Mouse (Mus musculus): ENCODE measurements around the gene Prkag3. TPM values are rescaled to one million over a fixed set of nuclear protein-coding genes. Genes with fewer than 3 reads are reported as not detected.

Gene Prkag3
- polyA plus RNA-seq, 1 experiment from 2014 or later = 0.39 TPM

- ATAC-seq (replicated peaks; ENCODE audit: low FRiP score) (no peak), DNase-seq (ENCODE audit: low spot score) (no peak)
- no peaks in the 10 kb centered on the region for H3K9me3 ChIP-seq (ENCODE audit: control insufficient read depth, low read length)
- no peaks in the 10 kb centered on the region for H3K27me3 ChIP-seq (ENCODE audit: control insufficient read depth, insufficient read depth, low read length)
- H3K9ac ChIP-seq (ENCODE audit: low read length) = peak overlapping the region; percentile 69
- H3K4me1 ChIP-seq (replicated peaks; ENCODE audit: control insufficient read depth, insufficient read depth, low read length) = no peaks in the 10 kb centered on the region; the same call in 1 of the 2 replicates
- WGBS = 36% methylated on average over 12 of the region's 12 CpGs
- H3K27ac ChIP-seq (ENCODE audit: low read depth, low read length) = no peak overlapping the region
- peak overlapping the region; percentile 46 for H3K4me3 ChIP-seq (ENCODE audit: low read depth, low read length)
- peak overlapping the region; percentile 94 for H3K4me2 ChIP-seq (ENCODE audit: low read depth, low read length, severe bottlenecking)
- H3K36me3 ChIP-seq (ENCODE audit: control insufficient read depth, insufficient read depth, low read length) = no peaks in the 10 kb centered on the region
Observed at GRCm38 (mm10) chr1:74713859-74714730, 34.9 kb downstream of the Prkag3 start.

DNA sequence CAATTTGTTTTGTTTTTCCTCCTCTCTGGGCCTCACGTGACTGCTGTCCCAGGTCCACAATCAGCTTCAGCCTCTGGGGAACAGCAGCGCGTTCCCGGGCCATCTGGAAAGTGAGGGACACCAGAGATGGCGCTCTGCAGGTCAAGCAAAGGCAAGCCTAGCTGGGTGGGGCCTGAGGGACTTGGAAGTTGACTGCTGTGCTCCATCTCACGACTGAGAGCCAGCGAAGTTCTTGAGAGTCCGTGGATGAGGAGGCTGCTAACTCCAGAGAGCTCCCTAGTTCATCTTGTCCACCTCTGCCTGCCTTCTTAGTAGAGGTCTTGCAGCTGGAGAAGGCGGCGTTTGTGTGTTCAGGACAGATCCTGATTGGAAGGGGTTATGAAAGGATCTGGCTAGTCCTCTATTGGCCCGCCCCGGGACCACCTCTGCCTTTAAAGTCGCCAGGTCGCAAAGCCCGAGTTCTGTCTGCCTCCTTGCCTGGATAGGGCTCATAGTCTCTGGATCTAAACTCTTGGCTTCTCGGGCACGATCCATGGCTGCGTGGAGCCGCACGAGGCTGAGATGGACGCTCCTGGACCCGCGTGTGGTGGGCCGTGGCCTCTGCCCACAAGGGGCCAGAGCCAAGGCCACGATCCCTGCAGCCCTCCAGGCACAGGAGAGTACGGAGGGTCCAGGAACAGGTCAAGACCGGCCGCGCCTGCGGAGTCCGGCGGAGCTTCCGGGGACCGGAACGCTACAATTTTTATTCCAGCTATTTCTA lies 35.7 kb downstream of the Prkag3 start, which contains the start of gene Cyp27a1:
Gene Cyp27a1 (plus strand): TSS at position 476 of the 760 bp plus-strand sequence.
- no peak within 1 kb of the TSS for H3K27ac ChIP-seq (ENCODE audit: low read depth, low read length)
- no peaks in the 10 kb centered on the region for H3K36me3 ChIP-seq (ENCODE audit: control insufficient read depth, insufficient read depth, low read length)
- peak; percentile 80 for DNase-seq (ENCODE audit: low spot score)
- peak within 1 kb of the TSS; percentile 94 for H3K4me2 ChIP-seq (ENCODE audit: low read depth, low read length, severe bottlenecking)
- no peaks in the 10 kb centered on the region for H3K9me3 ChIP-seq (ENCODE audit: control insufficient read depth, low read length)
- H3K27me3 ChIP-seq (ENCODE audit: control insufficient read depth, insufficient read depth, low read length) = no peaks in the 10 kb centered on the region
- peak within 1 kb of the TSS; percentile 46 for H3K4me3 ChIP-seq (ENCODE audit: low read depth, low read length)
- no peaks in the 10 kb centered on the region; the same call in 1 of the 2 replicates for H3K4me1 ChIP-seq (replicated peaks; ENCODE audit: control insufficient read depth, insufficient read depth, low read length)
- peak; percentile 73 for ATAC-seq (replicated peaks; ENCODE audit: low FRiP score)
- 4% methylated on average over 35 of the region's 35 CpGs for WGBS
- H3K9ac ChIP-seq (ENCODE audit: low read length) = peak within 1 kb of the TSS; percentile 69

DNA sequence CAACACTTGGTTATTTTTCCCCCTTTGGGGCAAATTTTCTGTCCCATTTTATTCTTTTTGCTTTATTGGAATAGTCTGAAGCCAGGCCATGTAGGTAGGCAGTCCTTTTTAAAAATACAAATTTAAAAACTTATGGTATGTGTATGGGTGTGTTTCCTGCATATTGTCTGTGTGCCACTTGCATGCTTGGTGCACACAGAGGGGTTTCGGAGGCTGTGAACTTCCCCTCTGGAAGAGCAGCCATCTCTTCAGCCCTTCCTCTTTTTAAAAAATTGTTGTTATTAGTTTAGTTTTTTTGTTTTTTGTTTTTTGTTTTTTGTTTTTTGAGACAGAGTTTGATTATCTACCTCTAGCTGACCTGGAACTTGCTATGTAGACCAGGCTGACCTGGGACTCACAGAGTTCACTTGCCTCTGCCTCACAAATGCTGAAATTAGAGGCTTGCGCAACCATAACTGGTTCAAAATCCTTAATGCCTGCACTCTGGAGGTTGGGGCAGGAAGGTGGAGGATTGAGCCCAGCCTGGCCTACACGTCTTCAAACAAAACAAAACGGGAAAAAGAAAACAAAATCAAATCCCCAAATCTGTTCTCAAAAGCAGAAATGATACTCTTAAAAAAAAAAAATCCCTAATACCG lies 36.4 kb downstream of the Prkag3 start:
- no peak overlapping the region for H3K27ac ChIP-seq (ENCODE audit: low read depth, low read length)
- WGBS = 40% methylated on average over 5 of the region's 5 CpGs
- H3K4me3 ChIP-seq (ENCODE audit: low read depth, low read length) = peak overlapping the region; percentile 46
- no peaks in the 10 kb centered on the region for H3K9me3 ChIP-seq (ENCODE audit: control insufficient read depth, low read length)
- ATAC-seq (replicated peaks; ENCODE audit: low FRiP score) = no peak
- no peaks in the 10 kb centered on the region; the same call in 1 of the 2 replicates for H3K4me1 ChIP-seq (replicated peaks; ENCODE audit: control insufficient read depth, insufficient read depth, low read length)
- no peak for DNase-seq (ENCODE audit: low spot score)
- no peaks in the 10 kb centered on the region for H3K36me3 ChIP-seq (ENCODE audit: control insufficient read depth, insufficient read depth, low read length)
- no peaks in the 10 kb centered on the region for H3K27me3 ChIP-seq (ENCODE audit: control insufficient read depth, insufficient read depth, low read length)
- peak overlapping the region; percentile 69; the same call in 1 of the 2 replicates for H3K9ac ChIP-seq (ENCODE audit: low read length)
- peak overlapping the region; percentile 94 for H3K4me2 ChIP-seq (ENCODE audit: low read depth, low read length, severe bottlenecking)

- DNase-seq (ENCODE audit: low spot score) (no peak), ATAC-seq (replicated peaks; ENCODE audit: low FRiP score) (no peak)
- WGBS = 85% methylated on average over 4 of the region's 4 CpGs
- H3K36me3 ChIP-seq (ENCODE audit: control insufficient read depth, insufficient read depth, low read length) = no peaks in the 10 kb centered on the region
- H3K27ac ChIP-seq (ENCODE audit: low read depth, low read length) = no peak overlapping the region
- H3K9me3 ChIP-seq (ENCODE audit: control insufficient read depth, low read length) = no peaks in the 10 kb centered on the region
- H3K27me3 ChIP-seq (ENCODE audit: control insufficient read depth, insufficient read depth, low read length) = no peaks in the 10 kb centered on the region
- no peaks in the 10 kb centered on the region; the same call in 1 of the 2 replicates for H3K4me1 ChIP-seq (replicated peaks; ENCODE audit: control insufficient read depth, insufficient read depth, low read length)
- no peak overlapping the region for H3K4me3 ChIP-seq (ENCODE audit: low read depth, low read length)
- no peak overlapping the region for H3K9ac ChIP-seq (ENCODE audit: low read length)
- H3K4me2 ChIP-seq (ENCODE audit: low read depth, low read length, severe bottlenecking) = no peak overlapping the region
Observed at GRCm38 (mm10) chr1:74712046-74712445, 37.0 kb downstream of the Prkag3 start.

DNA sequence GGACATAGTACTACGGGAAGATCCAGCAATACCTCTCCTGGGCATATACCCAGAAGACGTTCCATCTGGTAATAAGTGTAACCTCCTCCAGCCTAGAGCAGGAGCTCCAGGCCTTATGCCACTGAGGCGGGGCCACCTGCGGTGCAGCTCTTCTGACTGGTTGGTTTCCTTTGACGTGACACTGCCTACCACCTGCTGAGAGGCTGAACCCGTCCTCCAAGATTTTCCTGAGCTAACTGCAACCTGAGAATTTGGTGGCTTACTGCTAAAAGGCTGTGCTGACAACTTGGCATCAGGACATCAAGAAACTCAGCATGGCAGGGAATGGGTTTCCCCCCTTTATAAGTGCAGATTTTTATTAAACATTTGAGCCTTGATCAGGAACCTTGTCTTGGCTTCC lies 39.5 kb downstream of the Prkag3 start:
- Histone ChIP-seq H3K9ac (ENCODE audit: low read length) (no peak overlapping the region), H3K9me3 (ENCODE audit: control insufficient read depth, low read length) (no peaks in the 10 kb centered on the region), H3K4me1 (replicated peaks; ENCODE audit: control insufficient read depth, insufficient read depth, low read length) (no peaks in the 10 kb centered on the region; the same call in 1 of the 2 replicates), H3K4me3 (ENCODE audit: low read depth, low read length) (no peak overlapping the region), H3K27ac (ENCODE audit: low read depth, low read length) (no peak overlapping the region), H3K4me2 (ENCODE audit: low read depth, low read length, severe bottlenecking) (no peak overlapping the region), H3K27me3 (ENCODE audit: control insufficient read depth, insufficient read depth, low read length) (no peaks in the 10 kb centered on the region), H3K36me3 (ENCODE audit: control insufficient read depth, insufficient read depth, low read length) (no peaks in the 10 kb centered on the region)
- DNase-seq (ENCODE audit: low spot score) (no peak), ATAC-seq (replicated peaks; ENCODE audit: low FRiP score) (no peak)
- WGBS = 41% methylated on average over 6 of the region's 6 CpGs

DNA sequence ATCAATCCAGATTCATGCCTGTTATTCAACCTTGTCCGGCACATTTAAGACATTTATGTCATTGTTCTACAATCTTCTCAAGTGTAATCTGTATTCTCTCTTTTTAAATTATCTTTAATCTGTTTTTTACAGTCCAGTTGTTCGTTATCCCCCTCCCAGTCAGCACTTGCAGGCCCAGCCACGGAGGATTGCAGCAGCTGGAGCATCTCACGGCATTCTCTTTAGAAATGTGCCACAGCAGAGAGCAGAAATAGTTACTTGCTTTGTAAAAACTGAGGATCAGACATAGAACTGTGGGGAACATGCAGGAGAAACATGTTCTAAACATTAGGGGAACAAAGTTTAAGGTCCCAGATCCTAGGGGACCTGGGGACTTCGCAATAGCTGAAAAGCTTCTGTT lies 44.0 kb downstream of the Prkag3 start:
- Histone ChIP-seq H3K9ac (ENCODE audit: low read length) (no peak overlapping the region), H3K27ac (ENCODE audit: low read depth, low read length) (no peak overlapping the region), H3K9me3 (ENCODE audit: control insufficient read depth, low read length) (no peaks in the 10 kb centered on the region), H3K4me2 (ENCODE audit: low read depth, low read length, severe bottlenecking) (no peak overlapping the region), H3K27me3 (ENCODE audit: control insufficient read depth, insufficient read depth, low read length) (no peaks in the 10 kb centered on the region), H3K36me3 (ENCODE audit: control insufficient read depth, insufficient read depth, low read length) (no peaks in the 10 kb centered on the region), H3K4me1 (replicated peaks; ENCODE audit: control insufficient read depth, insufficient read depth, low read length) (no peaks in the 10 kb centered on the region), H3K4me3 (ENCODE audit: low read depth, low read length) (no peak overlapping the region)
- DNase-seq (ENCODE audit: low spot score) (no peak), ATAC-seq (replicated peaks; ENCODE audit: low FRiP score) (no peak)
- WGBS = 85% methylated on average over 5 of the region's 5 CpGs

GRCm38 (mm10) chr1:74704156-74704555 lies 44.9 kb downstream of the Prkag3 start:
- Histone ChIP-seq H3K36me3 (ENCODE audit: control insufficient read depth, insufficient read depth, low read length) (no peaks in the 10 kb centered on the region; the same call in 1 of the 2 replicates), H3K4me3 (ENCODE audit: low read depth, low read length) (no peak overlapping the region), H3K4me1 (replicated peaks; ENCODE audit: control insufficient read depth, insufficient read depth, low read length) (no peaks in the 10 kb centered on the region), H3K27me3 (ENCODE audit: control insufficient read depth, insufficient read depth, low read length) (no peaks in the 10 kb centered on the region), H3K9ac (ENCODE audit: low read length) (no peak overlapping the region), H3K27ac (ENCODE audit: low read depth, low read length) (no peak overlapping the region), H3K4me2 (ENCODE audit: low read depth, low read length, severe bottlenecking) (no peak overlapping the region), H3K9me3 (ENCODE audit: control insufficient read depth, low read length) (no peaks in the 10 kb centered on the region)
- no peak for ATAC-seq (replicated peaks; ENCODE audit: low FRiP score)
- 82% methylated on average over 3 of the region's 3 CpGs for WGBS
- no peak for DNase-seq (ENCODE audit: low spot score)

- no peak overlapping the region for H3K4me2 ChIP-seq (ENCODE audit: low read depth, low read length, severe bottlenecking)
- H3K36me3 ChIP-seq (ENCODE audit: control insufficient read depth, insufficient read depth, low read length) = peaks cover 6% of the 10 kb centered on the region; the same call in 1 of the 2 replicates
- WGBS = 87% methylated on average over 6 of the region's 6 CpGs
- H3K9ac ChIP-seq (ENCODE audit: low read length) = no peak overlapping the region
- no peak for DNase-seq (ENCODE audit: low spot score)
- H3K9me3 ChIP-seq (ENCODE audit: control insufficient read depth, low read length) = no peaks in the 10 kb centered on the region
- no peak for ATAC-seq (replicated peaks; ENCODE audit: low FRiP score)
- H3K27me3 ChIP-seq (ENCODE audit: control insufficient read depth, insufficient read depth, low read length) = no peaks in the 10 kb centered on the region
- no peaks in the 10 kb centered on the region for H3K4me1 ChIP-seq (replicated peaks; ENCODE audit: control insufficient read depth, insufficient read depth, low read length)
- H3K27ac ChIP-seq (ENCODE audit: low read depth, low read length) = no peak overlapping the region
- H3K4me3 ChIP-seq (ENCODE audit: low read depth, low read length) = no peak overlapping the region
Observed at GRCm38 (mm10) chr1:74702142-74702553, 46.9 kb downstream of the Prkag3 start.

Measured in forebrain, embryonic 11.5 days (tissue).